Comparison of ENCODE assay signal across 9 mouse cellular contexts in the genomic region with DNA sequence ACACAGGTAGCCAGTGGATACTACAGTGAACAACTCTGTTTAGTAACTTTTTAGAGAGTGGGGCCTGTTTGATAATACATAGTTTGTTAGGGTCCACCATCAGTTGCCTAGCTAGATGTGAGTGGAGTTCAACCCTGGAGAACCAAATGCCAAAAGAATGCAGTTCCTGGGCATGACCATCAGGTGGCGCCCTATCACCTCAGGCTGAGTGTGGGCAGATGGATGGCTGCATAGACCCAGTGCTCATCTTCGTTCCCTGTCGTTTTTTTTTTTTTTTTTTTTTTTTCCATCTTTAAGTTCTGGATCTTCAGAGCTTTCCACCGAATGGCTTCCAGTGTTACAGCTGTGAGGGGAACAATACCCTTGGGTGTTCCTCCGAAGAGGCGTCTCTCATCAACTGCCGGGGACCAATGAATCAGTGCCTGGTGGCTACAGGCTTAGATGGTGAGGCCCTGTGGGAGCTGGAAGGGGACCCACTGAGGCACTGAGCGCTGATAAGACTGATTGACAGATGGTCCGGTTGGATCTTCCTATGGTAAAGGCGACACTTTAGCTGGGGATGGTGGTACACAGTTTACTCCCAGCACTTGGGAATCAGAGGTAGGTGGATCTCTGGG. TPM values are rescaled to one million over a fixed set of nuclear protein-coding genes. Genes with fewer than 3 reads are reported as not detected.
DNase-seq lines count a peak whose midpoint lies in the region; ATAC-seq and TF ChIP-seq lines count a peak whose summit lies in the region.
"Had no signal": no experiment of that assay in that cellular context is flagged by ENCODE, and none has a peak within 500 bp of the region (broad histone marks: within the 10 kb centered on the region; RNA-seq: fewer than 3 reads in every experiment).

No protein-coding gene starts in this region.

- ATAC-seq in kidney, embryonic 16.5 days (ENCODE audit: low FRiP score, low TSS enrichment) = 0 out of 2 replicates have a peak, but pooled peaks have one; percentile 1
- ATAC-seq in liver, embryonic 13.5 days (ENCODE audit: low read depth) = peak; percentile 54; the same call in 1 of the 2 replicates
- 0 out of 2 replicates have a peak, but pooled peaks have one; percentile 45 for ATAC-seq in neural tube, embryonic 11.5 days (ENCODE audit: insufficient read depth, low FRiP score, low TSS enrichment)

- no peaks in the 10 kb centered on the region for H3K36me3 ChIP-seq in thymus, adult 2 months (ENCODE audit: control insufficient read depth, insufficient read depth, low read length)
- peaks cover 9% of the 10 kb centered on the region; the same call in 1 of the 2 replicates for H3K36me3 ChIP-seq in kidney, embryonic 16.5 days (ENCODE audit: insufficient read depth, low read length)
- H3K36me3 ChIP-seq in liver, embryonic 13.5 days = no peaks in the 10 kb centered on the region
- no peaks in the 10 kb centered on the region for H3K36me3 ChIP-seq in neural tube, embryonic 11.5 days (ENCODE audit: control insufficient read depth, insufficient read depth, low read length)

- no peaks in the 10 kb centered on the region for H3K4me1 ChIP-seq in thymus, adult 2 months (replicated peaks; ENCODE audit: control insufficient read depth, insufficient read depth, low read length)
- no peaks in the 10 kb centered on the region for H3K4me1 ChIP-seq in kidney, embryonic 16.5 days (ENCODE audit: insufficient read depth, low read length)
- H3K4me1 ChIP-seq in liver, embryonic 13.5 days (replicated peaks) = no peaks in the 10 kb centered on the region
- H3K4me1 ChIP-seq in neural tube, embryonic 11.5 days (ENCODE audit: control insufficient read depth, insufficient read depth, low read length) = no peaks in the 10 kb centered on the region

- H3K27me3 ChIP-seq in thymus, adult 2 months (ENCODE audit: control insufficient read depth, insufficient read depth, low read length) = no peaks in the 10 kb centered on the region
- no peaks in the 10 kb centered on the region for H3K27me3 ChIP-seq in kidney, embryonic 16.5 days (ENCODE audit: insufficient read depth, low read length)
- H3K27me3 ChIP-seq in liver, embryonic 13.5 days = peaks cover 3% of the 10 kb centered on the region
- no peaks in the 10 kb centered on the region for H3K27me3 ChIP-seq in neural tube, embryonic 11.5 days (ENCODE audit: control insufficient read depth, insufficient read depth, low read length)

- 71% methylated on average over 10 of the region's 10 CpGs for WGBS in thymus, adult 2 months
- 54% methylated on average over 10 of the region's 10 CpGs for WGBS in kidney, embryonic 16.5 days
- 58% methylated on average over 10 of the region's 10 CpGs for WGBS in liver, embryonic 13.5 days (ENCODE audit: insufficient replicate concordance)
- 54% methylated on average over 10 of the region's 10 CpGs for WGBS in neural tube, embryonic 11.5 days

- TF ChIP-seq CTCF in thymus, adult 2 months (IDR thresholded peaks at IDR 0.05; ENCODE audit: borderline replicate concordance, control insufficient read depth, extremely low read depth, insufficient read depth, low read length, poor library complexity) = peak; percentile 71; the same call in 1 of the 2 replicates

- H3K4me3 ChIP-seq in thymus, adult 2 months (ENCODE audit: control insufficient read depth, insufficient read depth, low read length) = no peak overlapping the region
- H3K4me3 ChIP-seq in kidney, embryonic 16.5 days (ENCODE audit: low read length) = no peak overlapping the region
- no peak overlapping the region for H3K4me3 ChIP-seq in liver, embryonic 13.5 days (replicated peaks)
- H3K4me3 ChIP-seq in neural tube, embryonic 11.5 days (ENCODE audit: low read depth, low read length) = no peak overlapping the region

- H3K9ac ChIP-seq in kidney, embryonic 16.5 days (replicated peaks; ENCODE audit: low read length) = no peak overlapping the region
- no peak overlapping the region for H3K9ac ChIP-seq in liver, embryonic 13.5 days
- H3K9ac ChIP-seq in neural tube, embryonic 11.5 days (ENCODE audit: low read length) = no peak overlapping the region

- no peak overlapping the region for H3K27ac ChIP-seq in thymus, adult 2 months (ENCODE audit: control insufficient read depth, insufficient read depth, low read length)
- no peak overlapping the region for H3K27ac ChIP-seq in kidney, embryonic 16.5 days (ENCODE audit: low read length)
- no peak overlapping the region for H3K27ac ChIP-seq in liver, embryonic 13.5 days
- no peak overlapping the region for H3K27ac ChIP-seq in neural tube, embryonic 11.5 days (ENCODE audit: low read depth, low read length)

- peak; percentile 68 for DNase-seq in thymus, adult 2 months
- no peak for DNase-seq in thymus, adult 18-20 months
- DNase-seq in cerebellum, adult 9-10 months = peak; percentile 90
- peak; percentile 61 for DNase-seq in gastrocnemius, adult 18-20 months (ENCODE audit: low spot score)
- DNase-seq in liver, embryonic 13.5 days = peak; percentile 39
- peak; percentile 45 for DNase-seq in neural tube, embryonic 11.5 days (ENCODE audit: low spot score)
- DNase-seq in thymus, postnatal 0 days (ENCODE audit: low spot score) = peak; percentile 58

- H3K4me2 ChIP-seq in kidney, embryonic 16.5 days (replicated peaks; ENCODE audit: low read depth, low read length) = no peak overlapping the region
- H3K4me2 ChIP-seq in liver, embryonic 13.5 days = no peak overlapping the region
- no peak overlapping the region for H3K4me2 ChIP-seq in neural tube, embryonic 11.5 days (ENCODE audit: low read depth)

- H3K9me3 ChIP-seq in kidney, embryonic 16.5 days (ENCODE audit: low read length) = peaks cover 6% of the 10 kb centered on the region; the same call in 1 of the 2 replicates
- H3K9me3 ChIP-seq in liver, embryonic 13.5 days (replicated peaks) = 0 out of 2 replicates have a peak, but pooled peaks cover 3% of the 10 kb centered on the region
- 0 out of 2 replicates have a peak, but pooled peaks cover 3% of the 10 kb centered on the region for H3K9me3 ChIP-seq in neural tube, embryonic 11.5 days (ENCODE audit: control insufficient read depth, low read length)

- no peak for TF ChIP-seq POLR2A in thymus, adult 2 months (IDR thresholded peaks at IDR 0.05; ENCODE audit: control insufficient read depth, extremely low read depth, insufficient read depth, low read length, poor library complexity)

RNA-seq across cellular contexts. Expression of a gene that starts 7.8 kb away (rescaled TPM):
- 6.4 and 7.1 TPM in 2 replicates for polyA plus RNA-seq in thymus, adult 2 months (2012; rRNA removed)
- total RNA-seq in gastrocnemius, adult 18-20 months (2021) = 1 to 10 TPM; 2.3 to 3.4 TPM
- 4.3 and 6.6 TPM in 2 replicates for polyA plus RNA-seq in kidney, embryonic 16.5 days (2015; fragmentation: Nextera tagmentation; extraction: Ambion mirVana)
- 0.20 and 0.22 TPM in 2 replicates for polyA plus RNA-seq in liver, embryonic 13.5 days (2015; fragmentation: Nextera tagmentation; extraction: Ambion mirVana)
- polyA plus RNA-seq in neural tube, embryonic 11.5 days (2014; fragmentation: Nextera tagmentation; extraction: Ambion mirVana) = 6.9 and 8.1 TPM in 2 replicates
- polyA plus RNA-seq in thymus, postnatal 0 days (2015; fragmentation: Nextera tagmentation; extraction: Ambion mirVana) = 0.71 and 0.83 TPM in 2 replicates

RNA-seq across cellular contexts. Expression of a gene that starts 11.7 kb away (rescaled TPM):
- 7.0 and 9.5 TPM in 2 replicates for polyA plus RNA-seq in thymus, adult 2 months (2012; rRNA removed)
- 1 to 10 TPM in 1 of 2 experiments, under 1 TPM in 1; 0.87 to 1.4 TPM for total RNA-seq in gastrocnemius, adult 18-20 months (2021)
- 16.3 and 18.5 TPM in 2 replicates for polyA plus RNA-seq in kidney, embryonic 16.5 days (2015; fragmentation: Nextera tagmentation; extraction: Ambion mirVana)
- polyA plus RNA-seq in liver, embryonic 13.5 days (2015; fragmentation: Nextera tagmentation; extraction: Ambion mirVana) = 1.9 and 2.3 TPM in 2 replicates
- polyA plus RNA-seq in neural tube, embryonic 11.5 days (2014; fragmentation: Nextera tagmentation; extraction: Ambion mirVana) = 1.5 and 2.2 TPM in 2 replicates
- polyA plus RNA-seq in thymus, postnatal 0 days (2015; fragmentation: Nextera tagmentation; extraction: Ambion mirVana) = 3.0 and 3.4 TPM in 2 replicates

RNA-seq across cellular contexts. Expression of a gene that starts 21.9 kb away (rescaled TPM):
- 0.97 and 3.0 TPM in 2 replicates for polyA plus RNA-seq in thymus, adult 2 months (2012; rRNA removed)
- not detected for total RNA-seq in gastrocnemius, adult 18-20 months (2021)
- polyA plus RNA-seq in kidney, embryonic 16.5 days (2015; fragmentation: Nextera tagmentation; extraction: Ambion mirVana) = not detected in 2 replicates
- polyA plus RNA-seq in liver, embryonic 13.5 days (2015; fragmentation: Nextera tagmentation; extraction: Ambion mirVana) = not detected in 2 replicates
- polyA plus RNA-seq in neural tube, embryonic 11.5 days (2014; fragmentation: Nextera tagmentation; extraction: Ambion mirVana) = not detected in 2 replicates
- polyA plus RNA-seq in thymus, postnatal 0 days (2015; fragmentation: Nextera tagmentation; extraction: Ambion mirVana) = 0.18 and 0.22 TPM in 2 replicates
- polyA plus RNA-seq: liver, embryonic 16.5 days had no signal

RNA-seq across cellular contexts. Expression of a gene that starts 32.8 kb away (rescaled TPM):
- 14.4 and 18.7 TPM in 2 replicates for polyA plus RNA-seq in thymus, adult 2 months (2012; rRNA removed)
- total RNA-seq in gastrocnemius, adult 18-20 months (2021) = 1 to 10 TPM; 4.1 to 4.5 TPM
- 60.5 and 67.6 TPM in 2 replicates for polyA plus RNA-seq in kidney, embryonic 16.5 days (2015; fragmentation: Nextera tagmentation; extraction: Ambion mirVana)
- 7.0 and 8.3 TPM in 2 replicates for polyA plus RNA-seq in liver, embryonic 13.5 days (2015; fragmentation: Nextera tagmentation; extraction: Ambion mirVana)
- 69.2 and 79.1 TPM in 2 replicates for polyA plus RNA-seq in neural tube, embryonic 11.5 days (2014; fragmentation: Nextera tagmentation; extraction: Ambion mirVana)
- polyA plus RNA-seq in thymus, postnatal 0 days (2015; fragmentation: Nextera tagmentation; extraction: Ambion mirVana) = 16.5 and 16.7 TPM in 2 replicates

RNA-seq across cellular contexts. Expression of a gene that starts 38.2 kb away (rescaled TPM):
- polyA plus RNA-seq in thymus, adult 2 months (2012; rRNA removed) = 0.08 TPM in 1 of 2 replicates, not detected in the other
- total RNA-seq in gastrocnemius, adult 18-20 months (2021) = not detected
- polyA plus RNA-seq in kidney, embryonic 16.5 days (2015; fragmentation: Nextera tagmentation; extraction: Ambion mirVana) = 0.42 and 0.80 TPM in 2 replicates
- polyA plus RNA-seq in liver, embryonic 13.5 days (2015; fragmentation: Nextera tagmentation; extraction: Ambion mirVana) = not detected in 2 replicates
- polyA plus RNA-seq in neural tube, embryonic 11.5 days (2014; fragmentation: Nextera tagmentation; extraction: Ambion mirVana) = 0.50 and 0.70 TPM in 2 replicates
- 0.07 TPM in 1 of 2 replicates, not detected in the other for polyA plus RNA-seq in thymus, postnatal 0 days (2015; fragmentation: Nextera tagmentation; extraction: Ambion mirVana)
- polyA plus RNA-seq: liver, embryonic 16.5 days had no signal

Comparison
In these comparisons a context has a peak if more than half of its experiments do, and no peak if none do; other contexts are left out.
1. DNase-seq: peak in thymus, adult 2 months (single experiment), cerebellum, adult 9-10 months (single experiment), gastrocnemius, adult 18-20 months (single experiment), liver, embryonic 13.5 days (single experiment), neural tube, embryonic 11.5 days (single experiment) and thymus, postnatal 0 days (single experiment); none in thymus, adult 18-20 months (0 of 2).
2. ATAC-seq: peak in every context shown above with its lines; median percentile 54 in liver, embryonic 13.5 days; 45 in neural tube, embryonic 11.5 days; 1 in kidney, embryonic 16.5 days.